Mouse (Mus musculus) megakaryocyte progenitor cell, adult 5-6 weeks (primary cell): ENCODE data around the gene Tmem132c. TPM values are rescaled to one million over a fixed set of nuclear protein-coding genes. Genes with fewer than 3 reads are reported as not detected.

ENCODE experiments used
- ATAC-seq: replicated peaks from 2 replicates; pipeline ENCODE4 v1.8.0; 2016; ENCODE audit warnings: mild to moderate bottlenecking, moderate TSS enrichment, inconsistent platforms; ENCODE audit not compliant: poor library complexity
- total RNA-seq, 2 experiments: library from RNA; stranded (forward) in 1 of 2; stranded (reverse) in 1 of 2; fragments of 157-497, 149-512 nt in 1 of 2; fragments of 200-1000 nt in 1 of 2; gene quantifications; 2 replicates each; pipeline versions ENCODE4 v1.2.3 to v1.2.4; 2015 to 2017

The Tmem132c gene
- total RNA-seq, 2 experiments from 2014 or later = not detected

DNA sequence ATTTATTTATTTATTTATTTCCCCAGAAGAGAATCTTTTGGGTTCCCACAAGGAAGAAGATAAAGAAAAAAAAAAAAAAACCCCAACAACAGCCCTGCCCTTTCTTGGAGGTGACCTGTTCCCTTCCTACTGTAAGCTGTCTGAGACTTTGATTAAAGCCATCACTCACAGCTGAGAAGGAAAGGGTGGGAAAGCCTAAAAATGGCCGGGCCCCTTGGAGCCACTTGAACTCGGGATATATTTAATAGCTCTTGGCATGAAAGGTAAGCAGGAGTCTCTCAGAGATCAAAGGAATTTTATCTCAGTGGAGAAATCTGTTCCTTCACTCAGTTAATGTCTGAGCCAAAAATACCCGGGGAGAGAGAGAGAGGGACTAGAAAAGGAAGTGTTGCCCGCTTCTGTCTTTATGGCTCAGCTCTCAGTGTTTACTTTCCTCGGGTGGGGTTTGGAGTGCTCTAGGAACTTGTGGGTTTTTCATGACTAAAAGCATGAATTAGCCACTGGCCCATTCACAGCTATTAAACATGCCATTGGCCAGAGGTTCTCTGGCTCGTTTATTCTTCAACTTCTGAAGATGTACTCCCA is 41.0 kb downstream of the Tmem132c start:
- no peak for ATAC-seq

DNA sequence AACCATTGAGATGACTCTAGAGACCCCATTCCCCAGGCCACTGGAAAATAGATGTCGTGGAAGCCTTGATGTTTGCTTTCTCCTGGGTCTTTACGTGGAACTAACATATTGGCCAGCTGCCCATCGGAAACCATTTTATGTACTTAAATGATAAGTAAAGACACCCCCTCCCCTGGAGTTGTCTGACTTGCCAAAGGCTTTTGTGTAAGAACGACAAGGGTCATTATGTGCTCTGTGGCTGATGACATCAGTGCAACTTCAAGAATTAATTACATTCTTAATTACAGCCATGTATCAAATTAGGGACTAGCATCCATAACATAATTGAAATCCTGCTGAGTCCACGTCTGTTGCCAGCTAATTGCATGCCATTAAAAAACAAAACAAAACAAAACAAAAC is 45.3 kb downstream of the Tmem132c start:
- ATAC-seq = no peak

DNA sequence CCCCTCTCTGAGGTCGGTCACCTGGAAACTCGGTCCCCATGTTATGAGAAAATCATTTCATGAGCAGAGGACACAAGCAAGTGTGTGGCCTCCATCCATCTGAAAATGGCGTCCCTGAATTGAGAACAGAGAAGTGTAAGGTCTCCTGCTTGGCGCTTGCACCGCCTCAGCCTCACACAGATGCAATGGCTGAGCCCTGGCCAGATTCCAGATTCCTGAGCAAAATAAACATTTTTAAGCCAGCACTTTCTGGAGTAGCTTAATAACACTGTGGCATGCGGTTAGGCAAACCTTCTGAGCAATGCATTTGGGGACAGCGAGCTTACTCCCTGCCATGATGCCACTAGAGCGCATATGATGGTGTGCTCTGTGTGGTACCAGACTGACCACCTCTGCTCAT is 48.1 kb downstream of the Tmem132c start:
- ATAC-seq = no peak

DNA sequence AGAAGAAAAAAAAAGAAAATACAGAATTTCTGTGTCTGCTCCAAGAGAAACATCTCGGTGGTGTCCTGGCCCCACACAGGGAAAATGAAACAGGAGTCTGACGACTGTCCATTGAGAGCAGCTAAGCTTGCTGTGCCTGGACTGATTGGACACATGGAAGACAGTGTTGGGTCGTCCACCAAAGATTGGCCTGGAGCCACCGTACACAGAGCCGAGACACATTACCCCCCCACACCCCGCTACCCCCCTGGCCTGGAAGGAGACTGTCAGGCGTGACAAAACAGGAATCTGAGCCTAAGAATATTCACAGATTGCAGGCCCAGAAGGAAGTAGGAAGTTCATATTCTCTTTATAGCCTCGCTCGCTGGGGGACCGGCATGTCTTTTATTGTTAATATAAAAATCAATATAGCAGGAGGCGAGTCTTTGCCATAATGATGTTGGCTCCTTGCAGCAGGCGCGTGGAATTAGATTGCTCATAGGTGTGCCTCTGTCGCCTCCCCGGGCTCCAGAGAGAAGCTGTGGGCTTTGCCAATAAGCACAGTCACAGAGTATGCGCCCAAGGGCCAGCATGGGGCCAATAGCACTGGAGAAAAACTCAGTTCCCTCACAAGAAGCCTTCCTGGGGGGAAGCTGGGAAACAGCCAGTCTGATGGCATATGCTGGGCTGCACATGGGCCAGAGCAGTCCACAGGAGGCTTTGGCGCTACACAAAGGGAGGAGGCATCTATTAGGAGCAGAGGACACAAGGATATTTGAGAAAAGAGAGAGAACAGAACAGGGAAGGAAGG is 49.0 kb downstream of the Tmem132c start:
- no peak for ATAC-seq

DNA sequence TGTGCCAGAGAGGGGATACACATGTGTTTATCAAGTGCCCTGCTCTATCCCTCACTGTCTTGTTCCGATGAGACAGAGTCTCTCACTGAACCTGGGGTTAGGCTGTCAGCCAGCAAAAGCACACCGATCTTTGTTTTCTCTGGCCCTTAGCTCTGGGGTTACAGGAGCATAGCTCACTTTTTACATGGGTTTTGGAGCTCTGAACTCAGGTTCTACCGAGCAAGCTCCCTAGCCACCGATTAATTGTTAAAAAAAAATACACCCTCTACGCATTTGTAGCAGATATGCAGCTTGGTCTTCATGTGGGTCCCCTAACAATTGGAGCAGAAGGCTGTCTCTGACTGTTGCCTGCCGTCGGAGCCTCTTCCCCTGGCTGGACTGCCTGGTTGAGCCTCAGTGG is 50.0 kb downstream of the Tmem132c start:
- ATAC-seq = no peak

DNA sequence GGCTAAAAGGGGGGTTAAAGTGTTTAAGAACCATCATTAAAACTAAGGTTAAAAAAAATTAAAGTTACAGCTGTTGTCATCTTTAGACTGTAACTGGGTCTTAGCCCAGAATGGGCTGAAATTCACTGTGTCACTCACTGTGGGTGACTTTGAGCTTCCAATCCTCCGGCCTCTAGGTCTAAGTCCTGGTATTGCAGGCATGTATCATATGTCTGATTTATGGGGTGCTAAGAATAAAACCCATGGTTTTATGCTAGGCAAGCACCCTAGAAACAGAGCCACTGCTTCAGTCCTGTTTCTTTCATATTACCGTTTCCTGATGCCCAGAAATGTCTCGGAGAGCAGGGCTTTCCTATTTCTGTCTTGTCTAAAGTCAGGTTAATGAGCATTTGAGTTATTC is 52.1 kb downstream of the Tmem132c start:
- ATAC-seq = no peak

DNA sequence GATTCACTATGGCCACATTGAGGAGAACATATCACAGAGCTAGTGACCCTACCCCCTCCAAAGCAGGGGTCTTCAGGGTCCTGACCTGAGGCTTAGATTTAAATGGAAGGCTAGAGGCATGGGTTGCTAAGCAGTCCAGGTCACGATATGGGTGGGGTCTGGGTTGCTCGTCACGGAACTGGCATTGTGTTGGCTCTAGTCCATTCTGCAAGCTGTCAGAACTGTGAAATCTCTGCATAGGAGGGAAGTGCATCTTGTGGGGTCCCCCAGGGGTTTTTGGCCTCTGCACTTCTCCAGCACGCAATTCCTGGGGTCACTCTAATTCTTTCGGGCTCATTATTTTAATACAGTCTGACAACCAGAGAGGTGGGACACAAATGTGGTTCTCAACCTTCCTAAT is 55.9 kb downstream of the Tmem132c start:
- no peak for ATAC-seq

DNA sequence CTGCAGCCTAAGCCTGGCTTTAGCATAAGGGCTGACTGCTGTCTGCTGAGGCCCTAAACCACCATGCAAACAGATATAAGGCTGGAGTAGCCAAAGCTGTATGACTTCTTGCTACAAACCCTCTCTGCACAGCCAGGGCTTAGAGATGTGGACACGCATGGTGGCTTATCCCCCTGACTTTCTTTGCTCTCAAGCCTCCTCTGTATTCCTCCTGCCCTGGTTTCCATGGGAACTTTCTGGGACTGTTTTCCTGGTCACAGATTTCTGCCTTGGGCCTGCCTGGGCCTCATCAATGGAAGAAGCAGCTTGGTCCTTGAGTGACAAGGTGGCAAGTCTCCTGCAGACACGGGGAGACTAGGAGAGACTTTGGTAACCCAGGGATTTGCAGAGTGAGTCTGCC is 56.5 kb downstream of the Tmem132c start:
- no peak for ATAC-seq

DNA sequence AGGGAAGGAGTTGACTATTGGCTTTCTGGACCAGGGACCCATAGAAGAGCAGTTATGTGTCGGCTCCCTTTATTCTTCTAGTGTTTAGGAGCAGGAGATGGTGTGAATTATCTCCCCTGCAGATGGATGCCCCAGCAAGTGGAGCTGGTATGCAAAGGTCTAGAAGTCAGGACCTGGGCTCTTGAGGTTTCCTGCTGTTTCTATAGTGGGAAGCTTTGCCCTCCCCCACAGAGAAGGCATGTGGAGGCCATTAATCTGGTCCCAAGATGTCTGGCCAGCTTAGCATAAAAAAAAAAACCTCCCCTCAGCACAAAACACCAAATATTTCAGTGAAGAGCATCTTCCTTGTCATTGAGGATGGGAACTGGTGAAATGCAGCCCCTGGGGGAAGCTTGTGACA is 57.4 kb downstream of the Tmem132c start:
- ATAC-seq = no peak

DNA sequence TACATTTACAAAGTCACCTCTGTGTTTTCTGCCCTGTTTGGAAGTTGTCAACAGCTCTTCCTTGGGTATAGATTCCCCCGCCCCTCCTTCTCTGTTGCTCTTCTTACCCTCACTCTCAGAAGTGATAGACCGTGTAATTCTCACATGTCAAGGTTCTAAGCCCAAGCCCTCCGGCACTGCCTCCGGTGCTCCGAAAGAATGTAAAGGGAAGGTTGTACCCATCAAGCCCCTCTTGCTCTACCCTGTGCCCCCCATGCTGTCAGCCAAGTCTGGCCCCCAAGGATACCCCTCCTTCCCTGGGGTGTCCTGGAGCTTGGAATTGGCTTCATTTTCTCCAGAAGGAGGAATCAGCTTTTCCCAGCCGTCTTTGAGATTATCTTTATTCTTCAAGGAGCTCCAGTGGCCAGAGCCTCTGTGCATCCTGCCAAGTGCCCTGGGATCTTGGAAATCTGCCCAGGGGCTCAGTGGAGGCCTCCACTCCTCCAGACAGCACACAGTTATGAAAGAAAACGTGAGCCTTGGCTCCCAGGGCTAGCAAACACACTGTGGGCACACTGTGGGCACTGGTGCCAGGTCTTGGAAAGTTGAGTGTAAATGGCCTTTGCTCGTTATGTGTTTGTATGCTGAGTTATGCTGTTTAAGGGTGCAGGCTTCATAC is 59.1 kb downstream of the Tmem132c start:
- ATAC-seq = no peak

DNA sequence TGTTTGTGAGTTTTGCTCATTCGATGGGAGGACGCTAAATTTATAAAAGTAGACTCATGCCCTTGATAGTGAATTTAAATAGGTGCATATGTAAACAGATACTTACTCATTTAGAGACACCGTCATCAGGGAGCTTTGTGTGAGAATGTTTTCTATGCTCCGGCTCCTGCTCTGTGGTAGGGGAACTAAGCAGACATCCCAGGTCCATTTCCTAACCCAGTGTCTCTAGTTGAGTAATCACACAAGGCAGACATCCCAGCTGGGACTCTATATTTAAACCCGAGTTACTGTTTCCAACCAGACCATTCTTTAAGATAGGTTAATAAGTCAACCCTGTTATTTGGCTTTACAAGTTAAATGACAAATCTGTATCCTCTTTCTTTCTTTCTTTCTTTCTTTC is 63.7 kb downstream of the Tmem132c start:
- ATAC-seq = no peak

DNA sequence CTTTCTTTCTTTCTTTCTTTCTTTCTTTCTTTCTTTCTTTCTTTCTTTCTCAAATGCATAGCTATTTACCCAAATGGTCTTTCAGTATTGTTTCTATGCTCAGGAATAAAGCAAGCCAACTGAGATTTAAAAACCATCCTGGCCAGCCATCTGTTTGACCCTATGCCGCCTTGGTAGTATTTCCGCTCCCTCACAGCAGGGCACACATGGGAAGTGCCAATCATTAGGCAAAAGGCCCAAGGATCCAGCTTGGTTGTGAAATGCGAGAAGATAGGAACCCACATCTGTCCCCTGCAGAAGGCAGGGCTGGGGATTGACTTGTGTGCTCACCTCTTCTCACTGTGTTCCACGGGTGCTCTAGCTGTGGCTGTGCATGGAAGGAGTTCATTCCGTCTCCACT is 64.1 kb downstream of the Tmem132c start:
- ATAC-seq = no peak

DNA sequence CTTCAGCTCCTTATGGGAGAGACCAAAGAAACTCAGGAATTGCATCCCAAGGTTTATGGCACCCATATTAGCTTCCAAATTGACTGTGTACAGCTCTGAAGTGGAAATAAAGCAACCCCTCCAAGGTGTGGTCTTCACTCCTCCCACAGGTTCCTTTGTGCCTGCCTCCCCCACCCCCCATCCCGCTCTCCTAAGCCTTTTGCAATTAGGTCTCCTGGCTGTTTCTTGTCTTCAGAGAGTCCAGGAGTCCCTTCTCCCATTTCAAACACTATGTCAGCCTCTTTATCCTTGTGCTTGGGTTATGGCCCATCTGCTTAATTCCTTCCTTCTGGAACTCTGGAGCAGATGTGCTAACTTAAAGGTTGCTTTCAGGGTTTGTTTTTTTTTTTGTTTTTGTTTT is 65.1 kb downstream of the Tmem132c start:
- no peak for ATAC-seq

DNA sequence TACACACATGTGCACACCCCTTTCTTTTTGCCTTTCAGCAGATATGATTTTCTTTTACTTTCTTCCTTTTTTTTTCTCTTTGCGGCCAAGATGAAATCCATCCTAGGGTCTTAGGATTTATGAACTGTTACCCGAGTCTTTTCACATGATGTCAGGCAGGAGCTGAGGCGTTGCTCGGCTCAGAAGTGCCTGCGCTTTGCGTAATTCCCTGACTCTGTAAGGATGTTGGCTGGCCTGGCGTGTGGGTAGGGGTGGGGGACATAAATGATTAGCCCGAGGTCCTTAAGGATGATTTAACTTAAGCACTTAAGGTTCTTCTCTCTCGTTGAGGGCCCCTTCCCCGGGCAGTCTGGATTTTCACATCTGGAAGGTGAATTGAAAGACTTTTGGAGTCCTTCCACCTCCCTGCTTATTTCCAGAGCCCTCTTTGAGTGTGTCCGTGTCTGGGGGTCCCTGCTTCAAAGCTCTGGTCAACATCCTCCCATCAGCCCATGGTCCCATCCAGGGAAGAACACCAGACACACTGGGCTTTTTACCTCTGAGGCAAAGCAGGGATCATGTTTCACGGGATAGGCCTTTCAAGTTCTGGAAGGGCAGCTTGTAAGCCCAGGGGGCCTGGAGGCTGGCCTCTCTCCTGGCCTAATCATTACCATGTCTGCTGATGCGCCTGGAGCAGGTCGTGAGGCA is 68.9 kb downstream of the Tmem132c start:
- no peak for ATAC-seq

DNA sequence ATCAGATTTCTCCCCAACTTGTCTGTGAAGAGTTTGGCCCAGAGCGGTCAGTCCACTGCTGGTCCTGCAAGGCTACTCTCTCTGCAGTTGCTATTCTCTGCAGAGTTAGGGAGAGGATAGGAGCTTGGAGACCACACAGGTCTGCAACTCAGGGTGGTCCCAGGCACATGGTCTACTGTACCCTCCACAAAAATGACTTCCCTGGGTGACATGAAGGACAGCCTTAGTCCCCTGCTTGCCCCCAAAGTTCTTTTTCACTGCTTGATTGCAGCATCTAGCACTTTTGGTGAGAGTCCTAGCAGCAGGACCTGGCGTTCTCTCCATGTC is 69.4 kb downstream of the Tmem132c start:
- no peak for ATAC-seq

DNA sequence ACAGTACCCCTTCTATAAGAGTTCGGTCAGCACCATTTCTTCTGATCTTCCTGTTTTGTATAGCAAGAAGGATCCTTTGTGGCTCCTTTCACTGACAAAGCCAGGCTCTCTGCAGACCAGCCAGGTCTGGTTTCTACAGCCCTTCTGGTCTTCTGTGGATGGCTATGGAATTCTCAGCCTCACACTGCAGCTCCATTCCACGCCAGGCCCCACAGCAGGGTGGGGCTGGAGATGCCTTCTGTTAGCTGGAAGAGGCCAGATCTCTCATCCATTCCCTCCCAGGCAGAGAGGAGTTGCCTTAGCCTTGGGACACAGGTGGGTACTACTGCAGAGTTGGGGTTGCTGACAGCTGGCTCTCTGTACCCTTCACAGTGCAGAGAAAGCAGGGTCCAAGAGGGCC is 72.0 kb downstream of the Tmem132c start:
- ATAC-seq = no peak

DNA sequence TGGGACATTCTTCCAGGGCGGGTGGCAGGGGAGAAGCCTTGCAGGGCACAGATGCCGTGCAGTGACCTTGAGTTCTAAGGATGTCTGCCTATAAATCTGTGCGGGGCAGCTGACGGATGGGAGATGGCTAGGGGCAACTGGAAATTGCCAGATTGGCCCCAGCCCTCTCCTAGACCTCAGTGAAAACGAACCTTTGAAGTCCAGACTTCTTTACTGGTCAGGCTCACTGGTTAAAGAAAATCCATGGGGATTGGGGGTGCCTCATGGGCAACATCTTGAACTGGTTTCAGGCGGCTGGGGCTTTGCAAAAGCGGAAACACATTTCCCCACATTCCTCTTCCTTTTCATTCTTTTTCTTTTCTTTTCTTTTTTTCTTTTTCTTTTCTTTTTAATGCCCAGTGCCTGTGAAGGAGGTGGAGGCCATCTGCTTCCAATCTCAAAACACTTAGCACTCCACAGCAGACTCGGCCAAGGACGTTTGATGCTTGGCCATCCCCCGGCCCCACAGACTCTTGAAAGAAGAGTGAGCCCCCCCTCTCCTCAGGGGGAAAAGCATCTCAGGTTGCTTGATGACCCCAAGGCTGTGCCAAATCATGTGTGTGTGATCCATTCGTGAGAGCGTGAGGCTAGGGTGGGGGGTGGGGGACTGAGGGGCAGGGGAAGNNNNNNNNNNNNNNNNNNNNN is 77.6 kb downstream of the Tmem132c start:
- ATAC-seq = no peak

DNA sequence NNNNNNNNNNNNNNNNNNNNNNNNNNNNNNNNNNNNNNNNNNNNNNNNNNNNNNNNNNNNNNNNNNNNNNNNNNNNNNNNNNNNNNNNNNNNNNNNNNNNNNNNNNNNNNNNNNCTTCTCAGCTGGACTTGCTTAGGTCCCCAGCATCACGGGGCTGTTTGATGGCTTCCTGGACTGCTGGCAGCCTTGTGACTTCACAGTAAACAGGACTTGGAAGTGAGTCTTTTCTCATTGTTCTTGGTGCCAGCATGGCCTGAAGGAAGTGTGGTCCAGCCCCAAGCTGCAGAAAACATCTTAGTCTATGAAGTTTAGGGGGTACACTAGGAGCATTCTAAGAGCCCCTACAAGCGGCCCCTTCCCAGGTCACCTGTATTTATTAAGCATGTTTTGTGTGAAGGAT is 83.0 kb downstream of the Tmem132c start:
- no peak for ATAC-seq

DNA sequence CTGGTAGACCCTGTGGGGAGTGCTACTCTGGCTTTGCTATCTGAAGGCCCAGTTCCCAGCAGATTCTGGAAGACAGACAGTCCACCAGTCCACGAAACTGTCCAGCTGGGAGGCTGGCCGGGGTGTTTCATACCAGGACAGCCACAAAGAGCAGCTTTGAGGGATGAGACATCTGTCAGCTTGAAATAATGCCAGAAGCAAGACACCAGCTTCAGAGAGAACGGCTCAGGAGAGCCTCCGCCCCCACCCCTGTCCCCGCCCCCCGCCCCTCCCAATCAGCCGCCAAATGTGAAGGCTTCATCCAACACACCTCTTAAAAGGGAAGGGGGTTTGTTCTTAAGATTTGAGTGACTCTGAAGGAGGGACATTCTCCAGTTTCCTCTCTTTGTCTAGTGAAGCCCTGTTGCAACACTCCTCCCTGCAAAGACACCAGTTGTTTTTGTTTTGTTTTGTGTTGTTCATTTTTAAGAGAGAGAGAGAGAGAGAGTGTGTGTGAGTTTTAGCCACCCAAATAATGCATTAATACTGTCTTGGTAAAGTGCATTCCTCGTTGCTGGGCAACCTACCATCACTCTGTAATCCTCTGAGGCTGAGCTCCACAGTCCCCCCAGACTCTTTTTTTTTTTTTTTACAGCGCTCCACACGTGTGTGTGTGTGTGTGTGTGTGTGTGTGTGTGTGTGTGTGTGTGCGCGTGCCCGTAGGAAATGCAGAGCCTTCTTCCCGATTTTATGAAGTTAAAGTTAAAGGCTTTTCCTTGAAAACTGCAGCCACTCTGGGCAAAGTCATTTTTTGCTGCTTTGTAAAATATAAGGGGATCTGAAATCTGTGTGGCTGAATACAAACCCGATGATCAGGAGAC is 94.7 kb downstream of the Tmem132c start:
- no peak for ATAC-seq

DNA sequence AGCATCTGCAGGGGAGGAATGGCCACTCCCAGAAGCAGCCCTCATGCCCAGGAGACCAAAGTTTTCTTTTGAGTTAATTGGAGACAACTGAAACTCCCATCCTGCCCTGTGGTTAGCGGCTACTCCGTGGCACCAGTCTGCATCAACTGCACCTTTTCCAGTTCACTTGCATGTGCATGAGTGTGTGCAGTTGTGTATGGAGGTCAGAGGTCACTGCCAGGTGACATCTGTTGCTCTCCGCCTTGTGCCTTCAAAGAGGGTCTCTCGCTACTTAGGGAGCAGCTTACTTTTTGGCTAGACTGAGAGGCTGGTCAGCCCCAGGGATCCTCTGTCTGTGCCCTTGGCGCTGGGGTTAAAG is 95.3 kb downstream of the Tmem132c start:
- no peak for ATAC-seq
